Mouse (Mus musculus) embryonic fibroblast, embryonic 13.5 days (primary cell): ENCODE results near the gene Bcl7c.

Source experiments
- CTCF ChIP-seq: IDR thresholded peaks from 2 replicates; pipeline ENCODE4 v1.5.1; 2011; ENCODE audit warnings: mild to moderate bottlenecking, control low read depth, low read length, moderate library complexity, borderline replicate concordance; ENCODE audit not compliant: insufficient read depth
- POLR2A ChIP-seq: IDR thresholded peaks from 2 replicates; pipeline ENCODE4 v1.6.1; 2011; ENCODE audit warnings: low read depth, mild to moderate bottlenecking, control low read depth, low read length, moderate library complexity

GRCm38 (mm10) chr7:127712461-127713385, 4.0 kb upstream of the Bcl7c start, which contains the start of gene Ctf1:
- no peak for TF ChIP-seq CTCF
- peak; percentile 65 for TF ChIP-seq POLR2A
